Mouse (Mus musculus) bone marrow, adult 2 months (tissue): ENCODE results near the gene Ikzf1. TPM values are rescaled to one million over a fixed set of nuclear protein-coding genes. Genes with fewer than 3 reads are reported as not detected.
A peak's percentile ranks its signal among the peaks of the same experiment; 100 is the strongest.

Experiments
- H3K27ac ChIP-seq: fragments of 200-500 bp; 2 replicates; pipeline ENCODE4 v1.5.1; 2012; ENCODE audit warnings: low read depth, mild to moderate bottlenecking, control low read depth, inconsistent platforms, low read length; ENCODE audit not compliant: control insufficient read depth, poor library complexity, insufficient read depth
- H3K4me1 ChIP-seq: fragments of 200-500 bp; 2 replicates; pipeline ENCODE4 v1.6.1; 2011; ENCODE audit warnings: low read length; ENCODE audit not compliant: control insufficient read depth, insufficient read depth
- H3K4me3 ChIP-seq: fragments of 200-500 bp; replicated peaks from 2 replicates; pipeline ENCODE3; 2011; ENCODE audit warnings: mild to moderate bottlenecking, low read depth, low read length, control low read depth; ENCODE audit not compliant: control insufficient read depth
- CTCF ChIP-seq: fragments of 200-500 bp; IDR thresholded peaks from 2 replicates; pipeline ENCODE4 v1.5.1; 2011; ENCODE audit warnings: low read length, control low read depth; ENCODE audit not compliant: control insufficient read depth, insufficient read depth
- POLR2A ChIP-seq: fragments of 200-500 bp; IDR thresholded peaks from 2 replicates; pipeline ENCODE4 v1.6.1; 2011; ENCODE audit warnings: low read depth, mild to moderate bottlenecking, control low read depth, low read length, borderline replicate concordance; ENCODE audit not compliant: control insufficient read depth
- WGBS: fragments of 180-500 bp; shearing (Covaris S2); methylation state at CpG from one replicate; pipeline ENCODE4 v1.1.7; 2018; 5-methylcytosine and 5-hydroxymethylcytosine counted together
- polyA plus RNA-seq: library from polyadenylated mRNA; stranded (reverse); fragments of >200 nt; gene quantifications from 2 replicates; pipeline ENCODE4 v1.2.4, GENCODE M21; 2011; ENCODE audit warnings: low replicate concordance; ENCODE audit not compliant: missing spikeins, insufficient read depth, insufficient read length

Ikzf1 gene
- polyA plus RNA-seq, 1 experiment, result 38.1 TPM

GRCm38 (mm10) chr11:11768057-11768456 is 83.3 kb downstream of the Ikzf1 start:
- TF ChIP-seq CTCF (no peak), POLR2A (no peak)
- WGBS, result 85% methylated on average over 2 of the region's 2 CpGs
- Histone ChIP-seq H3K27ac (no peak overlapping the region), H3K4me1 (peaks cover 6% of the 10 kb centered on the region; the same call in 1 of the 2 replicates), H3K4me3 (no peak overlapping the region)

- TF ChIP-seq CTCF, result peak; percentile 10; the same call in 1 of the 2 replicates
- 0 out of 2 replicates have a peak, but pooled peaks have one; percentile 8 for TF ChIP-seq POLR2A
- Histone ChIP-seq H3K27ac (no peak overlapping the region), H3K4me3 (no peak overlapping the region), H3K4me1 (peaks cover 3% of the 10 kb centered on the region; the same call in 1 of the 2 replicates)
- 92% methylated on average over 20 of the region's 20 CpGs for WGBS
Observed at GRCm38 (mm10) chr11:11769281-11769680, 84.5 kb downstream of the Ikzf1 start.

- Histone ChIP-seq H3K4me1 (peaks cover 3% of the 10 kb centered on the region; the same call in 1 of the 2 replicates), H3K27ac (no peak overlapping the region), H3K4me3 (no peak overlapping the region)
- TF ChIP-seq POLR2A, result no peak
- no peak for TF ChIP-seq CTCF
- 93% methylated on average over 3 of the region's 3 CpGs for WGBS
Observed at GRCm38 (mm10) chr11:11770691-11771090, 85.9 kb downstream of the Ikzf1 start.

- H3K4me3 ChIP-seq, result no peak overlapping the region
- no peak for TF ChIP-seq POLR2A
- TF ChIP-seq CTCF, result no peak
- 83% methylated on average over 4 of the region's 4 CpGs for WGBS
- H3K27ac ChIP-seq, result no peak overlapping the region
- peaks cover 4% of the 10 kb centered on the region for H3K4me1 ChIP-seq
Observed at GRCm38 (mm10) chr11:11772196-11772595, 87.4 kb downstream of the Ikzf1 start.

- H3K27ac ChIP-seq, result no peak overlapping the region; the same call in 1 of the 2 replicates
- no peak for TF ChIP-seq CTCF
- TF ChIP-seq POLR2A, result no peak
- peaks cover 3% of the 10 kb centered on the region for H3K4me1 ChIP-seq
- 94% methylated on average over 4 of the region's 4 CpGs for WGBS
- no peak overlapping the region for H3K4me3 ChIP-seq
Observed at GRCm38 (mm10) chr11:11774384-11774783, 89.6 kb downstream of the Ikzf1 start.

- Histone ChIP-seq H3K4me1 (peaks cover 3% of the 10 kb centered on the region), H3K27ac (no peak overlapping the region), H3K4me3 (no peak overlapping the region)
- TF ChIP-seq CTCF (no peak), POLR2A (no peak)
- 74% methylated on average over 5 of the region's 5 CpGs for WGBS
Observed at GRCm38 (mm10) chr11:11774893-11775292, 90.1 kb downstream of the Ikzf1 start.

GRCm38 (mm10) chr11:11776071-11776821 is 91.4 kb downstream of the Ikzf1 start:
- WGBS, result 75% methylated on average over 4 of the region's 4 CpGs
- H3K4me1 ChIP-seq, result peaks cover 3% of the 10 kb centered on the region
- no peak for TF ChIP-seq POLR2A
- no peak for TF ChIP-seq CTCF
- H3K4me3 ChIP-seq, result no peak overlapping the region
- H3K27ac ChIP-seq, result peak overlapping the region; percentile 29; the same call in 1 of the 2 replicates

GRCm38 (mm10) chr11:11776822-11777174 is 92.0 kb downstream of the Ikzf1 start:
- H3K27ac ChIP-seq, result peak overlapping the region; percentile 29; the same call in 1 of the 2 replicates
- TF ChIP-seq POLR2A (no peak), CTCF (peak; percentile 32; the same call in 1 of the 2 replicates)

More at GRCm38 (mm10) chr11:11776822-11777174, 92.0 kb downstream of the Ikzf1 start:
- Histone ChIP-seq H3K4me3 (no peak overlapping the region), H3K4me1 (peaks cover 3% of the 10 kb centered on the region)
- 51% methylated on average over 7 of the region's 7 CpGs for WGBS
